Mouse (Mus musculus) kidney, embryonic 14.5 days (tissue): ENCODE data around the gene Pi4ka. TPM values are rescaled to one million over a fixed set of nuclear protein-coding genes. Genes with fewer than 3 reads are reported as not detected.

ENCODE experiments used
- ATAC-seq: fragments of 200-750 bp; cut with Nextera tagmentation; 2 replicates; pipeline ENCODE4 v1.8.0; 2017; ENCODE audit warnings: moderate number of reproducible peaks, mild to moderate bottlenecking, moderate TSS enrichment, moderate library complexity; ENCODE audit not compliant: low FRiP score, low TSS enrichment
- H3K27ac ChIP-seq: fragments of 300-500 bp; sonication (generic); 2 replicates; pipeline ENCODE4 v1.5.1; 2014; ENCODE audit warnings: low read depth, mild to moderate bottlenecking, low read length, moderate library complexity, mixed read lengths
- H3K27me3 ChIP-seq: fragments of 300-500 bp; sonication (generic); 2 replicates; pipeline ENCODE4 v1.6.1; 2014; ENCODE audit warnings: mild to moderate bottlenecking, low read length; ENCODE audit not compliant: control insufficient read depth, insufficient read depth
- H3K36me3 ChIP-seq: fragments of 300-500 bp; sonication (generic); 2 replicates; pipeline ENCODE4 v1.6.1; 2014; ENCODE audit warnings: low read length, mixed read lengths; ENCODE audit not compliant: control insufficient read depth, insufficient read depth
- H3K4me1 ChIP-seq: fragments of 300-500 bp; sonication (generic); 2 replicates; pipeline ENCODE4 v1.6.1; 2014; ENCODE audit warnings: low read length, mixed read lengths; ENCODE audit not compliant: control insufficient read depth, insufficient read depth
- H3K4me2 ChIP-seq: fragments of 300-500 bp; sonication (generic); replicated peaks from 2 replicates; pipeline ENCODE4 v1.6.1; 2014; ENCODE audit warnings: low read depth, mild to moderate bottlenecking, low read length
- H3K4me3 ChIP-seq: fragments of 300-500 bp; sonication (generic); 2 replicates; pipeline ENCODE4 v1.5.1; 2014; ENCODE audit warnings: mild to moderate bottlenecking, low read length
- H3K9ac ChIP-seq: fragments of 300-500 bp; sonication (generic); 2 replicates; pipeline ENCODE4 v1.6.1; 2014; ENCODE audit warnings: low read depth, mild to moderate bottlenecking, low read length, moderate library complexity
- H3K9me3 ChIP-seq: fragments of 300-500 bp; sonication (generic); 2 replicates; pipeline ENCODE4 v1.6.1; 2016; ENCODE audit warnings: low read length; ENCODE audit not compliant: control insufficient read depth
- WGBS: fragments of 180-500 bp; shearing (Covaris S2); extraction: QIAGEN DNeasy Blood & Tissue Kit; methylation state at CpG from one replicate; pipeline ENCODE4 v1.1.7; 2014; 5-methylcytosine and 5-hydroxymethylcytosine counted together
- polyA plus RNA-seq: library from polyadenylated mRNA; unstranded; fragments of >200 nt; fragmentation: Nextera tagmentation; extraction: Ambion mirVana; gene quantifications from 2 replicates; pipeline ENCODE4 v1.2.1, GENCODE M21; 2014

Pi4ka gene
- polyA plus RNA-seq, 1 experiment from 2014 or later, result 41.1 TPM

DNA sequence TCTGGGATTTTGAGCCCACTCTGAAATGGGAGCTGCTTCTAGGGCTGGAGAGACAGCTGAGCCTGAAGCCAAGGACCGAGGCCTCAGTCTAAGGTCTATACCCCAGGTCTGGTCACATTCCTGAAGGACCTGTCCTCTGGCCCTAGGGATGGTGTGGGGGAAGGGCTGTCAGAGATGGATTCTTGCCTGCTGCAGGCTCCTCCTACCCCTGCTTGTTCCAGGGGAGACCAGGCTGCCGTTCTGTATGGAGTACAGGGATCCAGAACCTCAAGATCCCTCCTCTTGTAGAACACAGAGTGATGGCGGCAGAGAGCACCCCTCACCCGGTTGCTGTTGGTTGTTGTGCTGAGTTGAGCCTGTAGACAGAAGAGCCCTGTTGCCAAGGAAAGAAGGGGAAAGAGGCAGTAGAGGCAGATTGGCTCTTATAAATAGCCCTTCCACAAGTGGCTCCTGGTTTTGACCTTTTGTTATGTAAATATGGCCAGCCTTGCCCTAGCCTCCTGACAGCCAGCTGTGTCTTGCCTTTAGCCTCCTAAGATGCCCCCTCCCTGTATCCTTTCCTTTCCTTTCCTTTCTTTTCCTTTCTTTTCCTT, 152.0 kb downstream of the Pi4ka start:
- Histone ChIP-seq H3K4me3 (no peak overlapping the region), H3K4me1 (peaks cover 35% of the 10 kb centered on the region), H3K27ac (no peak overlapping the region), H3K36me3 (peaks cover 29% of the 10 kb centered on the region), H3K27me3 (no peaks in the 10 kb centered on the region), H3K9ac (no peak overlapping the region), H3K9me3 (no peaks in the 10 kb centered on the region), H3K4me2 (no peak overlapping the region)
- 31% methylated on average over 4 of the region's 4 CpGs for WGBS
- ATAC-seq, result no peak; the same call in 1 of the 2 replicates

DNA sequence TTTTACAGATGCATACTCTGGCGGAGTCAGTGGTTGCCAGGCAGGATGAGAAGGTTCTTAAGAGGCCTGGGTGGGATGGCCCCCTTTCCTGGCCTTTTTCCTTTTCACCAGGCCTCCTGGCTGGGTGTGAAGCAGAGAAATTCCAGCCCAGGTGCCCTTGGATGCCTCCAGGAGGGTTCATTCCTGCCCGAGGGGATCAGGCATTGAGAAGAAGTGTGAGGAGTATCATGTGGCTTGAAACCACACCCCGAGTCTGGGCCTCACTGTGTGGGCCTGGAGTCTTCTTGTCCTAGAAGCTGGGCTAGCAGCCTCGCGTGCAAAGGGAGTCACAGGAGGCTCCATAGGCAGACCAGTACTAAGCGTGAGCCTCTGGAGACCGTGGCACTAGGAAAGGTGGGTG, 153.3 kb downstream of the Pi4ka start:
- no peak for ATAC-seq
- H3K9me3 ChIP-seq, result no peaks in the 10 kb centered on the region
- H3K27ac ChIP-seq, result no peak overlapping the region
- WGBS, result 58% methylated on average over 7 of the region's 7 CpGs
- peaks cover 16% of the 10 kb centered on the region for H3K36me3 ChIP-seq
- H3K27me3 ChIP-seq, result no peaks in the 10 kb centered on the region
- H3K4me3 ChIP-seq, result no peak overlapping the region
- no peak overlapping the region for H3K4me2 ChIP-seq
- H3K9ac ChIP-seq, result no peak overlapping the region
- H3K4me1 ChIP-seq, result peaks cover 35% of the 10 kb centered on the region

DNA sequence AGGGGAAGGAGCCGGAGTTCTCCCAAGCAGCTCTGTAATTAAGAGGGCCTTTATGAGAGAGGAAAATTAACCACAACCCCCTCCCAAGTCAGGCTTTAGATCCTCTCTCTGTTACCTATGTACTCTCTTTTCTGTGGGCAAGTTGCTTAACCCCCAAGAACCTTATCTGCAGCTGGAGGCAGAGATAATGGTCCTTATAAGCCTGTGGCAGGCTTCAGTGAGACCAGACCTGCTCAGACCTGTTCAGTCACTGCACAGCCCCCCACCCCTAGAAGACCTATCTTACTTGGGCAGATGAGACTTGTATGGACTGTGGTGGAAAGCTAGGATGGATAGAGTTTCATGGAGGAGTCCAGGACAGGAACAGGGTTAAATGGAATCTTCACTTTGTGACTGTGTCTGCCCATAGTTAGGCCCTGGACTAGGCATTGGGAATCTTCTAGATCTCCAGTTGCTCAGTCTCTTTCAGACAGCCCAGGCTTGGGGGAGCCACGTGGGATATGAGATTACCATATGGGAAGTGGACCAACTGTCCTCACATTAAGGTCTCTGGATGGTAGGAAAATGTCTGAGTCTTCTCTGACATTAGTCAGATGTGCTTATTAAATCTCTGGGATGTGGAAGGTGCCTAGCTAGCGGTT, 153.9 kb downstream of the Pi4ka start:
- Histone ChIP-seq H3K4me2 (no peak overlapping the region), H3K9ac (no peak overlapping the region), H3K36me3 (peaks cover 10% of the 10 kb centered on the region), H3K4me1 (peaks cover 35% of the 10 kb centered on the region), H3K27me3 (no peaks in the 10 kb centered on the region), H3K4me3 (no peak overlapping the region), H3K9me3 (no peaks in the 10 kb centered on the region), H3K27ac (0 out of 2 replicates have a peak overlapping the region, but pooled peaks have one; percentile 24)
- ATAC-seq, result no peak
- WGBS, result 67% methylated on average over 3 of the region's 3 CpGs

DNA sequence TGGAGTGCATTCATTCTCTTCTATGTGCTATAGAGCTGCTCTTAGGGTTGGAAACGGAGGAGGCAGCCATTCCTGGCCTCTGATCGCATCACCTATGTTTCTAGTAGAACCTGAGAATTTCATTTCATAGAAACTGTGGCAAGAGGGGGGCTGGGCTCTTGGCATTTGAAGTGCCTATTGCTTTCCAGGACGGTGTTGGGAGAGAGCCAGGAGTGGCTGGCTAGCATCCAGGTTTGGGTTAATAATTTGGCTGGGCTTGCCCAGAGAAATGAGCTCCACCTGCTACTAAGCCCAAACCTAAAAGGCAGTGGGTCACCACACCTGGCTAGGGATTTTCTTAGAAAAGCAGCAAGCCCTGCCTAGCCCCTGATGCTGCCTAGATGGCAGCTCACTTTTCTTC, 154.6 kb downstream of the Pi4ka start:
- Histone ChIP-seq H3K27me3 (no peaks in the 10 kb centered on the region), H3K9me3 (no peaks in the 10 kb centered on the region), H3K36me3 (peaks cover 6% of the 10 kb centered on the region; the same call in 1 of the 2 replicates), H3K27ac (0 out of 2 replicates have a peak overlapping the region, but pooled peaks have one; percentile 24), H3K4me3 (no peak overlapping the region), H3K4me1 (peaks cover 35% of the 10 kb centered on the region), H3K4me2 (no peak overlapping the region), H3K9ac (no peak overlapping the region)
- 62% methylated on average over 3 of the region's 3 CpGs for WGBS
- ATAC-seq, result no peak

DNA sequence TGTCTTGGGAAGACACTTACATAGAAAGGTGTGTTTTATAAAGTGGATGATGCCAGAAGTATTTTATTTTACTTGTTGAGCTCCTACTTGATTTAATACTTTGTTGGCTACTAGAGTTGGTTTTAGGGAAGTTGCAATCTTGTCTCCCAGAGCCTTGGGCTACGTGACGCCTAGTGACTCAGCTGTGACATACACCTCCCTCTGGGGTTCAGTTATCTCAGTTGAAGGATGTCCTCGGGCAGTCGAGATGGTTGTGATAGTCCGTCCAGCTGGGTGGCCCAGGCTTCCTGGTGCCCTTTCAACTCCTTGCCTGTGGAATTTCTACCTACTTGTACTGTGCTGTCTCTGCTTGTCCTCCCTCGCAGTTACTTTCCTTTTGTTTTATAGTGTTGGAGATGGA, 157.0 kb downstream of the Pi4ka start:
- peaks cover 31% of the 10 kb centered on the region for H3K4me1 ChIP-seq
- H3K9me3 ChIP-seq, result no peaks in the 10 kb centered on the region
- no peak overlapping the region; the same call in 1 of the 2 replicates for H3K4me2 ChIP-seq
- no peak overlapping the region for H3K4me3 ChIP-seq
- H3K27me3 ChIP-seq, result no peaks in the 10 kb centered on the region
- H3K9ac ChIP-seq, result no peak overlapping the region
- no peak for ATAC-seq
- H3K27ac ChIP-seq, result no peak overlapping the region
- H3K36me3 ChIP-seq, result no peaks in the 10 kb centered on the region
- WGBS, result 43% methylated on average over 6 of the region's 6 CpGs

DNA sequence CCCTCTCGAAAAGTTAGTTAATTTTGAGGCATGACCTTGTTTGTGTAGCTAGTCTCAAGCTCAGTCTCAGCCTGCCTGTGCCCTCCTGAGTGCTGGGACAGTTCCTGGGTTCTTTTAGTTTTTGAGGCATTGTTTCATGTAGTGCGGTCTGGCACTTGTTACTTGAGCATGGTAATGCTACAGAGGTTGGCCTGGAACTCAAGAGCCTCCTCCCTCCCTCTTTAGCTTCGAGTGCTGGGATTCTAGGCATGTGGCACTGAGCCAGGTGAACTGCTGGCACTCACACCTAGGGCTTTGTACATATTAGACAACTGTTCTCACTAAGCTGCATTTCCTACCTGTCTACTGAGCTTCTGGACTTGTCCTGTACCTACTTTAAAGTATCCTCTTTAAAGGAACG, 158.4 kb downstream of the Pi4ka start:
- Histone ChIP-seq H3K4me3 (no peak overlapping the region), H3K27me3 (no peaks in the 10 kb centered on the region), H3K27ac (no peak overlapping the region), H3K36me3 (no peaks in the 10 kb centered on the region), H3K4me1 (peaks cover 24% of the 10 kb centered on the region), H3K4me2 (no peak overlapping the region), H3K9ac (no peak overlapping the region), H3K9me3 (no peaks in the 10 kb centered on the region)
- ATAC-seq, result no peak
- WGBS, result 65% methylated on average over 4 of the region's 4 CpGs

DNA sequence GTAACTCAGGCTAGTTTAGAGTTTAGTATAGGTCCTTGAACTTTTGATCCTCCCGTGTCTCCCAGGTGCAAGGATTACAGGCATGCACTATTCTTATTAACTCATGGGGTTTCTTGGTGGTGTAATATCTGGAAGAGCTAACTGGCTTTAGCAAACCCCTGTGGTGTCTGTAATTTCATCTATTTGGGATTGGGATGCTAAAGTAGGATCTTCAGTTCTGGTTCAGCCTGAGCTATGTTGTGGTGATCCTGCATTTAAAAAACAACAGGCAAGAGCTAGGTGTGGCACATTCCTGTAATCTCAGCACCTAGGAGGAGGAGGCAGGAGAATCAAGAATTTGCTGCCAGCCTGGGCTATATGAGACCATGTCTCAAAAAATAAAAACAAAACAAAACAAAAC, 161.1 kb downstream of the Pi4ka start:
- Histone ChIP-seq H3K27me3 (no peaks in the 10 kb centered on the region), H3K4me1 (peaks cover 18% of the 10 kb centered on the region; the same call in 1 of the 2 replicates), H3K4me3 (no peak overlapping the region), H3K36me3 (no peaks in the 10 kb centered on the region), H3K27ac (no peak overlapping the region), H3K4me2 (no peak overlapping the region), H3K9ac (no peak overlapping the region), H3K9me3 (no peaks in the 10 kb centered on the region)
- WGBS, result 73% methylated on average over 1 of the region's 1 CpGs
- no peak for ATAC-seq

DNA sequence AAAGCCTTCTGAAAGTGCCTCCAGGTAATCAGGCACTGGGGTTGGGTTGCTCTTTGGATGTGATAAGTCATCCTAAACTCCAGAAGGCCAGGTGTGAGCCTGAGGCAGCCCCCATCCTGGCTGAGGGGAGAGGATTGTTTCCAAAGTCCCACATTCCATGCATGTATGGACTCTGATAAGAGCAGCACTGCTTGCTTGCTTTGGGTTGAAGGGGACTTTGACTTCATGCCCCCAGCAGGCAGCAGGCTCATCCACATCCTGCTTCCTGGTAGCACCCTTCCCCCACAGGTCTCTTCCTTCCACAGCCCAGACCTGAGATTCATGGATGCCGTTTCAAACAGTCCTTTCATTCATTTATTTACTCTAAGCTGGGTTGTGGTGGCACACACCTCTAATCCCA, 162.4 kb downstream of the Pi4ka start:
- H3K4me2 ChIP-seq, result no peak overlapping the region
- H3K36me3 ChIP-seq, result no peaks in the 10 kb centered on the region
- no peak overlapping the region for H3K9ac ChIP-seq
- H3K9me3 ChIP-seq, result no peaks in the 10 kb centered on the region
- no peaks in the 10 kb centered on the region for H3K27me3 ChIP-seq
- no peak overlapping the region for H3K27ac ChIP-seq
- ATAC-seq, result no peak
- peaks cover 18% of the 10 kb centered on the region; the same call in 1 of the 2 replicates for H3K4me1 ChIP-seq
- WGBS, result 57% methylated on average over 1 of the region's 1 CpGs
- H3K4me3 ChIP-seq, result no peak overlapping the region

DNA sequence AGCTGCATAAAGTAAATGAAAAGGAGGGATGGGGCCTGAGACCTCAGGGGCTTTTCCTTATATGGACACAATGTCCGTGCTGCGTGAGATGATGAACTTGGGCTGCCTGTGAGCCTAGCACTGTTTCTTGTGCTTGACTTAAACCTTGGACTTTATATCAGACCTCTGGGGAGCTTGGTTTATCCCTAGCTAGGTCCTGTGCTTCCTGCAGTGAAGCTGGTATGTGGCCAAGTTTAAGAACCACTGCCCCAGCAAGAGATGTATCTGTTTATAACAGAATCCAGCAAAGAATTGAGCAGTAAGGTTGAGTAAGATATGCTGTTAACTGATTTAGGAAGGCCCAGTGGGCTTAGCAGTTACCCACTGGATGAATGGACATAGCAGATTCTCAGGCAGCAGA, 166.7 kb downstream of the Pi4ka start:
- H3K27me3 ChIP-seq, result no peaks in the 10 kb centered on the region
- no peaks in the 10 kb centered on the region for H3K9me3 ChIP-seq
- 83% methylated on average over 2 of the region's 2 CpGs for WGBS
- no peak for ATAC-seq
- H3K4me2 ChIP-seq, result no peak overlapping the region
- no peaks in the 10 kb centered on the region for H3K36me3 ChIP-seq
- peaks cover 34% of the 10 kb centered on the region for H3K4me1 ChIP-seq
- H3K4me3 ChIP-seq, result no peak overlapping the region
- H3K27ac ChIP-seq, result no peak overlapping the region
- no peak overlapping the region for H3K9ac ChIP-seq
